Comparison of ENCODE assay signal across 8 mouse cellular contexts in genomic region chr17:48466769-48467394, GRCm38 (mm10). TPM values are rescaled to one million over a fixed set of nuclear protein-coding genes. Genes with fewer than 3 reads are reported as not detected.
DNase-seq lines count a peak whose midpoint lies in the region; ATAC-seq and TF ChIP-seq lines count a peak whose summit lies in the region.

No protein-coding gene starts in this region.

- no peaks in the 10 kb centered on the region for H3K36me3 ChIP-seq in spleen, adult 2 months (ENCODE audit: control insufficient read depth, insufficient read depth, low read length)
- no peaks in the 10 kb centered on the region for H3K36me3 ChIP-seq in forebrain, embryonic 16.5 days (ENCODE audit: control insufficient read depth, insufficient read depth)
- no peaks in the 10 kb centered on the region for H3K36me3 ChIP-seq in liver, embryonic 15.5 days (replicated peaks)
- no peaks in the 10 kb centered on the region for H3K36me3 ChIP-seq in stomach, embryonic 16.5 days (ENCODE audit: control insufficient read depth, insufficient read depth, low read length)

- H3K27me3 ChIP-seq in spleen, adult 2 months (ENCODE audit: control insufficient read depth, insufficient read depth, low read length), result no peaks in the 10 kb centered on the region
- no peaks in the 10 kb centered on the region for H3K27me3 ChIP-seq in forebrain, embryonic 16.5 days (replicated peaks; ENCODE audit: control insufficient read depth, insufficient read depth, low read length)
- H3K27me3 ChIP-seq in liver, embryonic 15.5 days, result peaks cover 43% of the 10 kb centered on the region
- no peaks in the 10 kb centered on the region for H3K27me3 ChIP-seq in stomach, embryonic 16.5 days (ENCODE audit: control insufficient read depth, insufficient read depth, low read length)

- peaks cover 5% of the 10 kb centered on the region; the same call in 1 of the 2 replicates for H3K4me1 ChIP-seq in spleen, adult 2 months (ENCODE audit: control insufficient read depth, insufficient read depth, insufficient read length)
- H3K4me1 ChIP-seq in forebrain, embryonic 16.5 days (replicated peaks; ENCODE audit: control insufficient read depth, insufficient read depth, low read length), result peaks cover 2% of the 10 kb centered on the region; the same call in 1 of the 2 replicates
- peaks cover 18% of the 10 kb centered on the region for H3K4me1 ChIP-seq in liver, embryonic 15.5 days (replicated peaks)
- H3K4me1 ChIP-seq in stomach, embryonic 16.5 days (ENCODE audit: control insufficient read depth, insufficient read depth, low read length), result peaks cover 4% of the 10 kb centered on the region; the same call in 1 of the 2 replicates

- TF ChIP-seq CTCF in spleen, adult 2 months (IDR thresholded peaks at IDR 0.05; ENCODE audit: extremely low read depth, insufficient read depth, insufficient read length, insufficient replicate concordance), result no peak

- no peak overlapping the region for H3K4me3 ChIP-seq in spleen, adult 2 months (ENCODE audit: extremely low read depth, insufficient read depth, insufficient read length)
- peak overlapping the region; percentile 2; the same call in 1 of the 2 replicates for H3K4me3 ChIP-seq in forebrain, embryonic 16.5 days (replicated peaks; ENCODE audit: low read length)
- peak overlapping the region; percentile 52 for H3K4me3 ChIP-seq in liver, embryonic 15.5 days (replicated peaks)
- peak overlapping the region; percentile 21; the same call in 1 of the 2 replicates for H3K4me3 ChIP-seq in stomach, embryonic 16.5 days (replicated peaks; ENCODE audit: low read length)

- H3K9ac ChIP-seq in forebrain, embryonic 16.5 days (replicated peaks; ENCODE audit: low read depth, low read length), result peak overlapping the region; percentile 27; the same call in 1 of the 2 replicates
- H3K9ac ChIP-seq in liver, embryonic 15.5 days, result peak overlapping the region; percentile 50
- H3K9ac ChIP-seq in stomach, embryonic 16.5 days (ENCODE audit: low read length), result peak overlapping the region; percentile 48; the same call in 1 of the 2 replicates

- WGBS in spleen, adult 2 months, result 75% methylated on average over 22 of the region's 22 CpGs
- 52% methylated on average over 22 of the region's 22 CpGs for WGBS in forebrain, embryonic 16.5 days
- 22% methylated on average over 22 of the region's 22 CpGs for WGBS in liver, embryonic 15.5 days (ENCODE audit: insufficient replicate concordance)
- WGBS in stomach, embryonic 16.5 days, result 30% methylated on average over 22 of the region's 22 CpGs

- no peaks in the 10 kb centered on the region for H3K9me3 ChIP-seq in forebrain, embryonic 16.5 days (ENCODE audit: control insufficient read depth, low read length)
- no peaks in the 10 kb centered on the region for H3K9me3 ChIP-seq in liver, embryonic 15.5 days (replicated peaks)
- no peaks in the 10 kb centered on the region for H3K9me3 ChIP-seq in stomach, embryonic 16.5 days (replicated peaks; ENCODE audit: control insufficient read depth, low read length)

- peak; percentile 53 for ATAC-seq in forebrain, embryonic 16.5 days
- peak; percentile 97 for ATAC-seq in liver, embryonic 15.5 days (ENCODE audit: insufficient read depth)
- peak; percentile 46 for ATAC-seq in stomach, embryonic 16.5 days (ENCODE audit: insufficient read depth, low FRiP score)

- TF ChIP-seq POLR2A in spleen, adult 2 months (IDR thresholded peaks at IDR 0.05; ENCODE audit: low read depth, low read length), result no peak

- DNase-seq in spleen, adult 2 months (ENCODE audit: low read depth in 1 of 2, low spot score in 2 of 2), result no peak
- no peak for DNase-seq in spleen, postnatal 4 days (ENCODE audit: low spot score in 2 of 2)
- no peak for DNase-seq in layer of hippocampus, adult 11-12 months (ENCODE audit: low spot score)
- no peak for DNase-seq in retina, postnatal 1 day
- DNase-seq in kidney, adult 8-10 months, result no peak

- peak overlapping the region; percentile 37; the same call in 1 of the 2 replicates for H3K4me2 ChIP-seq in forebrain, embryonic 16.5 days (ENCODE audit: low read length)
- H3K4me2 ChIP-seq in liver, embryonic 15.5 days, result peak overlapping the region; percentile 81
- H3K4me2 ChIP-seq in stomach, embryonic 16.5 days (ENCODE audit: low read depth, low read length), result peak overlapping the region; percentile 37

- H3K27ac ChIP-seq in spleen, adult 2 months (ENCODE audit: insufficient read depth, low read length), result peak overlapping the region; percentile 53; the same call in 1 of the 2 replicates
- H3K27ac ChIP-seq in forebrain, embryonic 16.5 days (ENCODE audit: low read length), result no peak overlapping the region
- H3K27ac ChIP-seq in liver, embryonic 15.5 days (replicated peaks), result peak overlapping the region; percentile 85
- H3K27ac ChIP-seq in stomach, embryonic 16.5 days (ENCODE audit: low read length), result no peak overlapping the region

RNA-seq across cellular contexts. Expression of gene Unc5cl, which starts 12.2 kb away (rescaled TPM):
- polyA plus RNA-seq in spleen, adult 2 months (2012; rRNA removed), result 8.5 and 10.6 TPM in 2 replicates
- 0.19 TPM in 1 of 2 replicates, not detected in the other for polyA plus RNA-seq in forebrain, embryonic 16.5 days (2015; fragmentation: Nextera tagmentation; extraction: Ambion mirVana)
- polyA plus RNA-seq in liver, embryonic 15.5 days (2015; fragmentation: Nextera tagmentation; extraction: Ambion mirVana), result 4.0 and 5.2 TPM in 2 replicates
- polyA plus RNA-seq in stomach, embryonic 16.5 days (2015; fragmentation: Nextera tagmentation; extraction: Ambion mirVana), result 13.7 and 13.8 TPM in 2 replicates

RNA-seq across cellular contexts. Expression of gene Tspo2, which starts 15.6 kb away (rescaled TPM):
- polyA plus RNA-seq in spleen, adult 2 months (2012; rRNA removed), result 107 and 121 TPM in 2 replicates
- polyA plus RNA-seq in forebrain, embryonic 16.5 days (2015; fragmentation: Nextera tagmentation; extraction: Ambion mirVana), result 2.0 and 2.5 TPM in 2 replicates
- 182 and 191 TPM in 2 replicates for polyA plus RNA-seq in liver, embryonic 15.5 days (2015; fragmentation: Nextera tagmentation; extraction: Ambion mirVana)
- polyA plus RNA-seq in stomach, embryonic 16.5 days (2015; fragmentation: Nextera tagmentation; extraction: Ambion mirVana), result 8.1 and 8.5 TPM in 2 replicates

RNA-seq across cellular contexts. Expression of gene Apobec2, which starts 34.2 kb away (rescaled TPM):
- polyA plus RNA-seq in spleen, adult 2 months (2012; rRNA removed), result 0.29 and 0.42 TPM in 2 replicates
- polyA plus RNA-seq in forebrain, embryonic 16.5 days (2015; fragmentation: Nextera tagmentation; extraction: Ambion mirVana), result 0.29 and 0.43 TPM in 2 replicates
- 2.5 and 4.3 TPM in 2 replicates for polyA plus RNA-seq in liver, embryonic 15.5 days (2015; fragmentation: Nextera tagmentation; extraction: Ambion mirVana)
- polyA plus RNA-seq in stomach, embryonic 16.5 days (2015; fragmentation: Nextera tagmentation; extraction: Ambion mirVana), result 5.6 and 31.0 TPM in 2 replicates

RNA-seq across cellular contexts. Expression of gene Oard1, which starts 57.1 kb away (rescaled TPM):
- polyA plus RNA-seq in spleen, adult 2 months (2012; rRNA removed), result 6.6 and 7.7 TPM in 2 replicates
- 49.1 and 54.5 TPM in 2 replicates for polyA plus RNA-seq in forebrain, embryonic 16.5 days (2015; fragmentation: Nextera tagmentation; extraction: Ambion mirVana)
- 42.8 and 44.0 TPM in 2 replicates for polyA plus RNA-seq in liver, embryonic 15.5 days (2015; fragmentation: Nextera tagmentation; extraction: Ambion mirVana)
- polyA plus RNA-seq in stomach, embryonic 16.5 days (2015; fragmentation: Nextera tagmentation; extraction: Ambion mirVana), result 54.4 and 54.5 TPM in 2 replicates

RNA-seq across cellular contexts. Expression of gene Nfya, which starts 57.2 kb away (rescaled TPM):
- 80.3 and 93.1 TPM in 2 replicates for polyA plus RNA-seq in spleen, adult 2 months (2012; rRNA removed)
- 19.7 and 21.8 TPM in 2 replicates for polyA plus RNA-seq in forebrain, embryonic 16.5 days (2015; fragmentation: Nextera tagmentation; extraction: Ambion mirVana)
- 8.0 TPM in 2 replicates for polyA plus RNA-seq in liver, embryonic 15.5 days (2015; fragmentation: Nextera tagmentation; extraction: Ambion mirVana)
- polyA plus RNA-seq in stomach, embryonic 16.5 days (2015; fragmentation: Nextera tagmentation; extraction: Ambion mirVana), result 11.3 and 12.4 TPM in 2 replicates

Comparison
In these comparisons a context has a peak if more than half of its experiments do, and no peak if none do; other contexts are left out.
1. H3K27ac ChIP-seq: peak in spleen, adult 2 months (single experiment) and liver, embryonic 15.5 days (single experiment); none in forebrain, embryonic 16.5 days (single experiment) and stomach, embryonic 16.5 days (single experiment).
2. ATAC-seq: peak in every context shown above with its lines; median percentile 97 in liver, embryonic 15.5 days; 53 in forebrain, embryonic 16.5 days; 46 in stomach, embryonic 16.5 days.
3. RNA of gene Tspo2, which starts 15.6 kb away (polyA plus RNA-seq): 182 to 191 TPM in liver, embryonic 15.5 days and 107 to 121 TPM in spleen, adult 2 months; 8.1 to 8.5 TPM in stomach, embryonic 16.5 days and 2.0 to 2.5 TPM in forebrain, embryonic 16.5 days; every median in the first group is over 10 times any median in the second.
4. Peak in every context shown above with its lines, with median percentiles within 50 percentile points of each other: H3K4me2 ChIP-seq and H3K9ac ChIP-seq.